Mouse (Mus musculus): ENCODE results near the gene Trpm3. TPM values are rescaled to one million over a fixed set of nuclear protein-coding genes. Genes with fewer than 3 reads are reported as not detected.

Trpm3 gene
- total and polyA plus RNA-seq, 2 experiments from 2014 or later = 0.52 to 0.95 TPM

DNA sequence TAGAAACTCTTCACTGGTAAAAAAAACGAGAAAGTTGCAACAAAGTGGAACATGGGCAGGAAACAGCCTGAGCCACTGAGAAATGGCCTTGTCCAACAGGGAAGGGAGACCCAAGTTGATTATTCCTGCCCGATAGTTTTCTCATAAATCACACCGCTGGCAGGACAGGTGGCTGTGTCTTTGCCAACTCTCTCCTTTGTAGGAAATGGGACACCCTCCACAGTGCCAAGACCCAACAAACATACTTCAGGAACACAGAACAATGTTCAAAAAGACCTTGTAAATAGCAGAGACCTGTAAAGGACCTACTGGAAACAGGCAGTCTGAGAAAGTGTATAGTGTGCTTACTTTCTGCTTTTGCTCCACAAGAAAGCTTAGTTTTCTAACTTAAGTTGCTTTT is 490.0 kb downstream of the Trpm3 start:
- no peak overlapping the region for H3K4me2 ChIP-seq (ENCODE audit: low read depth, low read length)
- ATAC-seq (ENCODE audit: insufficient read depth, low read depth) (no peak), DNase-seq (ENCODE audit: low spot score) (no peak)
- WGBS = 71% methylated on average over 3 of the region's 3 CpGs
- no peaks in the 10 kb centered on the region for H3K27me3 ChIP-seq (ENCODE audit: control insufficient read depth, insufficient read depth, low read length)
- no peaks in the 10 kb centered on the region for H3K9me3 ChIP-seq (replicated peaks; ENCODE audit: control insufficient read depth, low read length)
- TF ChIP-seq EP300 (IDR thresholded peaks at IDR 0.05; ENCODE audit: low read depth) = no peak
- no peak for TF ChIP-seq CTCF (IDR thresholded peaks at IDR 0.05; ENCODE audit: low read depth)
- H3K27ac ChIP-seq (ENCODE audit: low read depth) = no peak overlapping the region
- H3K36me3 ChIP-seq (replicated peaks; ENCODE audit: control insufficient read depth, insufficient read depth, low read length) = no peaks in the 10 kb centered on the region
- H3K4me1 ChIP-seq (ENCODE audit: control insufficient read depth, insufficient read depth) = no peaks in the 10 kb centered on the region
- H3K9ac ChIP-seq (replicated peaks; ENCODE audit: low read depth, low read length) = no peak overlapping the region
- no peak overlapping the region for H3K4me3 ChIP-seq (ENCODE audit: low read depth, low read length)

DNA sequence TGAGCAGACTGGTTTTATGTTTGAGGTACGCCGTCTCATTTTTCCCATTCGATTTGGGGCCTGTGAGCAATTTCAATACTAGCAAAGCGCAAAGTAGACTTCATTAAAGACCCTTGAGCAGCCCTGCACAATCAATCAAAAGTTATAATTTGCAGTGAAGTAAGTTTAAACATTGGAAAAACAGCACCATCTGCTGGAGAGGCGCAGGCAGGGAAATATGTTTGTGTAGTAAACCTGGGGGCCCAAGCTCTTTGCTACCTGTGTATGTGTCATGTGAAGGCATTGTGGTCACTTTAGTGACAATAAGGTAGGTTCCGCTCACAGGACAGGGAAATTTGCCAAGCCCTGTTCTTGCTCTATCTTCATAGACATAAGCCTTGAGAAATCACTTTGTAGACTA is 492.5 kb downstream of the Trpm3 start:
- no peaks in the 10 kb centered on the region for H3K4me1 ChIP-seq (ENCODE audit: control insufficient read depth, insufficient read depth)
- H3K4me3 ChIP-seq (ENCODE audit: low read depth, low read length) = no peak overlapping the region
- no peak overlapping the region for H3K4me2 ChIP-seq (ENCODE audit: low read depth, low read length)
- no peak overlapping the region for H3K9ac ChIP-seq (replicated peaks; ENCODE audit: low read depth, low read length)
- no peak overlapping the region for H3K27ac ChIP-seq (ENCODE audit: low read depth)
- no peaks in the 10 kb centered on the region for H3K9me3 ChIP-seq (replicated peaks; ENCODE audit: control insufficient read depth, low read length)
- H3K36me3 ChIP-seq (replicated peaks; ENCODE audit: control insufficient read depth, insufficient read depth, low read length) = no peaks in the 10 kb centered on the region
- no peak for DNase-seq (ENCODE audit: low spot score)
- TF ChIP-seq CTCF (IDR thresholded peaks at IDR 0.05; ENCODE audit: low read depth) = peak; percentile 70
- no peak for TF ChIP-seq EP300 (IDR thresholded peaks at IDR 0.05; ENCODE audit: low read depth)
- ATAC-seq (ENCODE audit: insufficient read depth, low read depth) = no peak
- 62% methylated on average over 6 of the region's 6 CpGs for WGBS
- no peaks in the 10 kb centered on the region for H3K27me3 ChIP-seq (ENCODE audit: control insufficient read depth, insufficient read depth, low read length)

- H3K36me3 ChIP-seq (replicated peaks; ENCODE audit: control insufficient read depth, insufficient read depth, low read length) = no peaks in the 10 kb centered on the region
- no peak for ATAC-seq (ENCODE audit: insufficient read depth, low read depth)
- no peaks in the 10 kb centered on the region for H3K27me3 ChIP-seq (ENCODE audit: control insufficient read depth, insufficient read depth, low read length)
- WGBS = 58% methylated on average over 10 of the region's 10 CpGs
- H3K4me1 ChIP-seq (ENCODE audit: control insufficient read depth, insufficient read depth) = peaks cover 5% of the 10 kb centered on the region; the same call in 1 of the 2 replicates
- H3K4me3 ChIP-seq (ENCODE audit: low read depth, low read length) = no peak overlapping the region
- H3K27ac ChIP-seq (ENCODE audit: low read depth) = no peak overlapping the region
- H3K9ac ChIP-seq (replicated peaks; ENCODE audit: low read depth, low read length) = no peak overlapping the region
- no peak for DNase-seq (ENCODE audit: low spot score)
- TF ChIP-seq CTCF (IDR thresholded peaks at IDR 0.05; ENCODE audit: low read depth) = no peak
- H3K4me2 ChIP-seq (ENCODE audit: low read depth, low read length) = no peak overlapping the region
- no peaks in the 10 kb centered on the region for H3K9me3 ChIP-seq (replicated peaks; ENCODE audit: control insufficient read depth, low read length)
Measured at GRCm38 (mm10) chr19:22635635-22636034, 496.8 kb downstream of the Trpm3 start.

DNA sequence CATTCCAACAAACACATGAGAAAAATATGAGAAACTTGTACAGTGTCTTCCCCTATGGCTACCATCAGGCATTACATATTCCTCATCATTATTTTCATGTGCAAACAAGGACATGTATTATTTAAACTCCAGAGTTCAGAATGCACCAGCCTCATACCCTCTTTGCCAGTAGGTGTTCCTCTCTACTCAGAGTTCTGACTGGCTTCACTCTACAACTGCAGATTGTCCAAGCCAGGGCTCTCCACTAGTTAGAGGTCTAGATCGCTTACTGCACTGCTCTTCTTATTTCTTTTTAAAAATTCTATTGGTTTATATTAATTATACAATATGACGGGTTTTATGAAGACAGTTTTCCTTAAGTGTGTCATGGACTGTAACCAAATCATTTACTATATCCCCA is 498.9 kb downstream of the Trpm3 start:
- no peak for TF ChIP-seq EP300 (IDR thresholded peaks at IDR 0.05; ENCODE audit: low read depth)
- TF ChIP-seq CTCF (IDR thresholded peaks at IDR 0.05; ENCODE audit: low read depth) = no peak
- Histone ChIP-seq H3K4me3 (ENCODE audit: low read depth, low read length) (no peak overlapping the region), H3K9me3 (replicated peaks; ENCODE audit: control insufficient read depth, low read length) (no peaks in the 10 kb centered on the region), H3K9ac (replicated peaks; ENCODE audit: low read depth, low read length) (no peak overlapping the region), H3K27ac (ENCODE audit: low read depth) (no peak overlapping the region), H3K27me3 (ENCODE audit: control insufficient read depth, insufficient read depth, low read length) (no peaks in the 10 kb centered on the region), H3K4me1 (ENCODE audit: control insufficient read depth, insufficient read depth) (peaks cover 8% of the 10 kb centered on the region; the same call in 1 of the 2 replicates), H3K36me3 (replicated peaks; ENCODE audit: control insufficient read depth, insufficient read depth, low read length) (no peaks in the 10 kb centered on the region), H3K4me2 (ENCODE audit: low read depth, low read length) (no peak overlapping the region)
- WGBS = 77% methylated on average over 2 of the region's 2 CpGs
- ATAC-seq (ENCODE audit: insufficient read depth, low read depth) = no peak; the same call in 1 of the 2 replicates
- DNase-seq (ENCODE audit: low spot score) = no peak

DNA sequence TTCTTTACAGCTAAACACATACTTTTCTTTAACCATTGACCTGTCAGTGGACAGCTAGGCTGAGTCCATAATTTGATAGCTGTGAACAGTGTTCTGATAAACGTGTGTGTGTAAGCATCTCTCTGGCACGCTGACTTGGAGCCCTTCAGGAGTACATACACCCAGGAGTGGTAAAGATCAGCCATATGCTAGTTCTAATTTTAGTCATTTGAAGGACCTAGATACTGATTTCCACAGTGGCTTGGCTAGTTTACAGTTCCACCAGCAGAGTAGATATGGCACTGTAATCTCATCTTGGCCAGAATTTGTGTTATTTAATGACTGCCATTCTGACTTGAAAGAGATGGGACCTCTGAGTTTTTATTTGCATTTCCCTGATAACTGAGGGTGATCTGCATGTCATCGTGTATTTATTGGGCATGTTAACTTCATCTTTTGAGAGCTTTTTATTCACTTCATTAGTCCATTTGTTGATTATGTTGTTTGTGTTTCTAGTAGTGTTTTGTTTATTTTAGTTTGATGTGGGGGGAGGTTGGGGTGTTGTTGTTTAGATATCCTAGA is 499.6 kb downstream of the Trpm3 start:
- DNase-seq (ENCODE audit: low spot score) (no peak), ATAC-seq (ENCODE audit: insufficient read depth, low read depth) (no peak)
- no peak overlapping the region for H3K9ac ChIP-seq (replicated peaks; ENCODE audit: low read depth, low read length)
- no peaks in the 10 kb centered on the region for H3K27me3 ChIP-seq (ENCODE audit: control insufficient read depth, insufficient read depth, low read length)
- no peaks in the 10 kb centered on the region for H3K36me3 ChIP-seq (replicated peaks; ENCODE audit: control insufficient read depth, insufficient read depth, low read length)
- H3K27ac ChIP-seq (ENCODE audit: low read depth) = no peak overlapping the region
- H3K4me1 ChIP-seq (ENCODE audit: control insufficient read depth, insufficient read depth) = peaks cover 8% of the 10 kb centered on the region; the same call in 1 of the 2 replicates
- no peak overlapping the region for H3K4me2 ChIP-seq (ENCODE audit: low read depth, low read length)
- WGBS = 25% methylated on average over 3 of the region's 3 CpGs
- TF ChIP-seq CTCF (IDR thresholded peaks at IDR 0.05; ENCODE audit: low read depth) = no peak
- no peak for TF ChIP-seq EP300 (IDR thresholded peaks at IDR 0.05; ENCODE audit: low read depth)
- no peak overlapping the region for H3K4me3 ChIP-seq (ENCODE audit: low read depth, low read length)
- H3K9me3 ChIP-seq (replicated peaks; ENCODE audit: control insufficient read depth, low read length) = no peaks in the 10 kb centered on the region

DNA sequence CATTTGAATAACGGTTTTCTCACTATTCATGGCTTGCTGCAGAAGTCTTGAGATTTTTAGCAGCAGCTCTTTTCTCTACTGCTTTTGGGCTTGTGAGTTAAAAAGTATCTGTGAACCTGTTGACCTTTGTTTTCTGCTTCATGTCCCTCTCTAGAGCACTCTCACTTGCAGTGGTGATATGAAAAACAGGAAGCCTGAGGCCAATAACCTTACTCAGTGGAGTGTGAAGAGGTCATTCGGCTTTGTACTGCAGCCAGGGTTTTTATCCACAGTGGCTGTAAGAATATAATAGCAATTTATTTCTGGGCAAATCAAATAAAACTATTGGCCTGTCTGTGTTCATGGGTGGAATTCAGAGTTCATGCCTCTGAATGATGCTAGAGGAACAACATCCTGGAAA is 503.3 kb downstream of the Trpm3 start:
- H3K4me2 ChIP-seq (ENCODE audit: low read depth, low read length) = no peak overlapping the region
- ATAC-seq (ENCODE audit: insufficient read depth, low read depth) (no peak), DNase-seq (ENCODE audit: low spot score) (no peak)
- H3K36me3 ChIP-seq (replicated peaks; ENCODE audit: control insufficient read depth, insufficient read depth, low read length) = no peaks in the 10 kb centered on the region
- H3K27me3 ChIP-seq (ENCODE audit: control insufficient read depth, insufficient read depth, low read length) = no peaks in the 10 kb centered on the region
- WGBS = 50% methylated on average over 2 of the region's 2 CpGs
- peaks cover 8% of the 10 kb centered on the region; the same call in 1 of the 2 replicates for H3K4me1 ChIP-seq (ENCODE audit: control insufficient read depth, insufficient read depth)
- H3K9ac ChIP-seq (replicated peaks; ENCODE audit: low read depth, low read length) = no peak overlapping the region
- no peaks in the 10 kb centered on the region for H3K9me3 ChIP-seq (replicated peaks; ENCODE audit: control insufficient read depth, low read length)
- TF ChIP-seq CTCF (IDR thresholded peaks at IDR 0.05; ENCODE audit: low read depth) (no peak), EP300 (IDR thresholded peaks at IDR 0.05; ENCODE audit: low read depth) (no peak)
- H3K27ac ChIP-seq (ENCODE audit: low read depth) = no peak overlapping the region
- no peak overlapping the region for H3K4me3 ChIP-seq (ENCODE audit: low read depth, low read length)
